Mouse (Mus musculus) kidney, postnatal 36 days (tissue): ENCODE data around the gene Clmp.
"Not testable (repeated sequence)": the region's sequence is repeated elsewhere in the genome, so short reads cannot be mapped to it uniquely, and the experiment has no call there.

ENCODE experiments used
- DNase-seq, 2 experiments: peaks; one replicate each; pipeline ENCODE4 v3.0.0; 2021 to 2022; ENCODE audit warnings: mixed read lengths in 2 of 2

Clmp gene

GRCm38 (mm10) chr9:40732302-40732701 lies 46.5 kb downstream of the Clmp start:
- DNase-seq, result no peak

DNA sequence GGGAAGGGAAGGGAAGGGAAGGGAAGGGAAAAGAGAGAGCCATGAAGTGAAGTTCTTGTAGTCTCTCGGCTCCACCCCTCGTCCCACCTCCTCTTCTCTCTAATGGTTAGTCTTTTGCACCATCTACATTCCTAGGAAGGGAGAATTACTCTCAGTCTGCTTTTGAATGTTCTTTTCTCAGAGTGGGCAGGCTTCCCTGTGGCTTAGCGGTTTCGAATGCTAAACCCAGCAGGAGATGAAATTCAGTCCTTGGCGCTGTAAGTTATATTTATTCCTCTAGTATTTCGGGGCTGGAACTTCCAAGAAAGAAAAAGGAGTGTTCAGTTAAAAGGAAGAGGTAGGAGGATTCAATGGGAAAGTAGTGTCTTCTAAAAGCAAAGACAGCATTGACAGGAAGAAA lies 51.4 kb downstream of the Clmp start:
- no peak for DNase-seq

DNA sequence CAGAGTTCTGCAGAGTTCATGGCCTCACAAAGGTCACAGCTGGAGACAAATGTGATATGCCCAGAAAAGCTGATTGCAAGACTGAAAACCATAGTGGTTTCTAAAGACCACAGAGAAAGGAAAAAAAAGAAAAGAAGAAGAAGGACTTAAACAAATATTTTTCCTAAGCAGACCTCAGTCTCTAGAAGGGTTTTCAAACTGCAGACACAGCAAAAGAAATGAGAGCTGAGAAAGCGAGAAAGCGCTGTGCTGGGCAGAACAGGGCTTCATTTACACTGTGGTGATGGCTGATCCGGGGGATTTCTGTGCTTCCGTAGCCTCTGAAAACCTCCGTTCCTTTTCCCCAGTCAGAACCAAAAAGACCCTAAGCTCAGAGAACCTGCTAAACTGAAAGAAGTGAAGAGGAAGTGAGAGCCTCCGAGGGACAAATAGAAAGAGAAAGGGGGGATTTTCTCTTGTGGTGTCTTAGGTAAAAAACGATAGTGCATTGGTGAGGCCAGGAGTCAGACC lies 57.8 kb downstream of the Clmp start:
- DNase-seq, result no peak

DNA sequence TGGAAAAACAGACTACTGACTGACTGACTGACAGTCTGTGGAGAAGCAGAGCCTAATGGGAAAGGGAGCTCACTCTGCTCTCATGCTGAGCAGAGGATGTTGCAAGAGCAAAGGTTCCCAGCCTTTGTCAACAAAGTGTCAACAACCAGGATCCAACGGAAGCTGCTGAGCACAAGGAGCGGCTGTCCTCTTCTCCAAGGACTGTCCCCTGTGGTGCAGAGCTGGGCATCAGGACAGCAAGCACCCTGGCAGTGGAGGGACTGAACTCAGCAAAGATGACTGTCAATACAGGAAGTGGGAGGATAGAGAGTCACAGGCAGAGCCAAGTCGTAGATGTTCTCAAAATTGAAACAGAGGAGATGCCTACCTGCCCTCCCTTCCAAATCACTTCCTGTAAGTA lies 58.5 kb downstream of the Clmp start:
- peak in 1 of 2 experiments; percentile 18 for DNase-seq

DNA sequence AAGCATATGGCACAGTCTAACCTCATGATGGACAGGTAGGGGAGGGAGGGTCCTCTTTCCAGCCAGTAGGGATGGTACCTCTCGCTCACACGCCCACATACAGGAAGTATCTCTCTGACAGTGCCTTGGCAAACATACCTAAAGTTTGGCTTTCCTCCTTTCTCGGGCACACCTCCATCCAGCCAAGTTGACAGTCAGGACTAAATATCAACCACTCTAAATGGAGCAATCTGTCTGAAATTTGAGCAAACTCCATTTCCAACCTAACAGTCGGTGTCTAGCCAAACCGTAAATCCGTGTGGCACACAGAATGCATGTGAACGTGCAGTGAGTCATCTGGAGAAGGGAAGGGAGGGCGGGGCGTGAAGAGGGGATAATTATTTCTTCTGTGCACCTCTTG lies 61.0 kb downstream of the Clmp start:
- DNase-seq, result no peak

- DNase-seq, result no peak
These were observed 61.5 kb downstream of the Clmp start for GRCm38 (mm10) chr9:40747249-40747648.

DNA sequence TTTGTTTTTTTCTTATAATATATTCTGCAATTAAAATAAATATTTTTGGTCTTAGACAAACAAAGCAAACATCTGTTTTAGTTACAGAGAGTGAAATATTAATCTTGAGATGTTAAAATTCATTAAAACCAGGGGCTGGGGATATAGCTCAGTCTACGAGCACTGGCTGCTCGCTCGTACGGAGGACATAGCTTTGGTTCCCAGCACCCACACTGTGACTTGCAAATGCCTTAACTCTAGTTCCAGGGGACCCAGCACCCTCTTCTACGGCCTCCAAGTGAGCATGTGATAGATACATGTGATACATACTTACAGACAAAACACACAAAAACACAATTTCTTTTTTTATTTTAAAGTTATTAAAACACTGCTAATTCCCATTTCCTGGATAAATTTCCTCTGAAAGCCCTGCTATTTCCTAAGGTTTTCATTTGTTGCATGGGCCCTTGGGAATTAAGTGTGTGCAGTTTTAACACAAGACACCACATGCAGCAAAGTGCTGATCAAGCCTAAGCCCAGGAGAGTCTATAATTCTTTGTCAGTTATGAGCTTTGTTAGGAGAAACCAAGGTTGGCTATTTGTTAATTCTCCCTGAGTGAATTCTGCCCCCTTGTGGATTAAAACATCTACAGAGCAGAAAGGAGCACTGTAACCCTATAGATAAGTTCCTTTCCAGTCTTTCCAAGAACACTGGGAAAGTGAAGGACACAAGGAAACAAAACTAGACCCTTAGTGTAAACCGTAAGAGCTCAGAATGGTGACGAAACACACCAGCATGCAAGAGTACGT lies 64.3 kb downstream of the Clmp start:
- peak in 1 of 2 experiments; percentile 65 for DNase-seq

DNA sequence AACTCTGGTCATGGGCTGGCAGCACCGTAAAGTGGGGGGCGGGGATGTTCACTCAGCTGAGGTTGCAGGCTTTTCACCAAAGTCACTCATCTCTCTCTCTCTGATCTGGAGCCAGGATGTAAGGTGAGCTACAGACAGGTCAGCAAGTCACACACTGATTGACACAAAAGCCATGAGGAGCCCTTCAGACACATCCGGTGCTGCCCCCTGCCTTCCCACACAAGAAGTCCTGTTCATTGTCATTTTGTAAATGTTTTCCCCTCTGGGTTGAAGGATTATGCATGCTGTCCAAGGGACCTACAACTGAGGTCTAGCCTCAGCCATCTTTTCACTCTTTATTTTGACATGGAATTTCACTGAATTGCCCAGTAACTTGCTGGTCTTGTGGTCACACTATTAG lies 66.0 kb downstream of the Clmp start:
- DNase-seq, result peak in 1 of 2 experiments; percentile 28

DNA sequence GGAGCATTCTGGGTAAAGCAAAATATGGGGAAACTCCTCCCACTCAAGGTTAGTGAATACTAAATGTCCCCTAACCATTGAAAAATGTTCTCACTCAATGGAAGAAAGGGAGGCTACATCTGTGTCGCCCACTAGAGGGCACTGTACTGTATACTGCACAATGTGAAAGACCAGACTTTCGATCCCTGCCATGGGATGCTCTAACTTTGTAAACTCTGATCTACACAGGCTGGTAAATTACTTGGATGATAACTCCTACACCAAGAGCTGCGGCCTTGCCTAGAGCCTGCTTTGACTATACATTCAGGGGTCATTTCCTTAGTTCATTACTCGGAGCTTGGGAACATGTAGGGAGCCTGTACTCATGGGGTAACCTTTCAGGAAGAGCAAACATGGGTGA lies 70.6 kb downstream of the Clmp start:
- peak; percentile 66 to 78 for DNase-seq

- peak; percentile 67 to 77 for DNase-seq
These were observed 71.4 kb downstream of the Clmp start for GRCm38 (mm10) chr9:40757105-40757626.

GRCm38 (mm10) chr9:40757685-40758270 lies 72.0 kb downstream of the Clmp start:
- peak; percentile 79 to 81 for DNase-seq

DNA sequence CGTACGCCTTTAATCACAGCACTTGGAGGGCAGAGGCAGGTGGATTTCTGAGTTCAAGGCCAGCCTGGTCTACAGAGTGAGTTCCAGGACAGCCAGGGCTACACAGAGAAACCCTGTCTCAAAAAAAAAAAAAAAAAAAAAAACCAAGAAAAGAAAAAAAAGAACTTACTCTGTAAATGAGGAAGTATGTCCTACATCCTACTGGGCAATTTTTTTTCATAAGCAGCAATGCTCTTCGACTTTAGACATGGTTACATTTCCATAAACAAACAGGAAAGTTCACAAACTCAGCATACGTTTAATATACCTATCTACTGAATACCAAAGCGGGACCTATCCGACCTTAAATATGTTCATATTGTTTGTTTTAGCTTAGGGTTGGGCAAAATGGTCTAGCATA lies 76.6 kb downstream of the Clmp start:
- no peak for DNase-seq

DNA sequence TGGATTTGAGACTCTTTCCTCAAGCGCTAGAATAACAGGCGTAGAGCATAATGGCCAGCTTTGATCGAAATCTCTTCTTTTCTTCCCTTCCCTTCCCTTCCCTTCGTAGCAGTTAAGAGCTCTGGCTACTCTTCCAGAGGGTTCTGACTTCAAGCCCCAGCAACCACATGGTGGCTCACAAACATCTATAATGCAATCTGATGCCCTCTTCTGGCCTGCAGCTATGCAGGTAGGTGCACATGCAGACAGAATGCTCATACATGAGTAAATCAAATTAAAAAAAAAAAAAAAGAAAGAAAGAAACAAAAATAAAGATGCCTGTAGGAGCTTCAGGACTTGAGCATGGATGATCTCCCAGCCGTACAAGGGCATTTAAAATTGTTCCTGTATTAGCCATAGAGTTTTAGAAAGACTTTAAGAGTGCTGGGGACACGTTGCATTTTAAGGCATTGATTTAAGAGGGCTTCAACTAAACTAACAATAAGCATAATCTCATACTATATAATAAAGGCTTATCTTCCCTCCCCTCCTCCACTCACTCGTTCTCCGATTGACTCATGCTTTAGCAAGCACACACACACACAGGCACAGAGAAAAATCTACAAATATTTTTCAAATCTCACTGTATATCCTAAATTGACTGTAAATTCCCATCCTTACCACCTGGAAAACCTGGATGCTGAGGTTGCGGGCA lies 79.3 kb downstream of the Clmp start:
- no peak for DNase-seq

- DNase-seq, result peak in 1 of 2 experiments; percentile 44
These were observed 79.8 kb downstream of the Clmp start for GRCm38 (mm10) chr9:40765581-40765940.

DNA sequence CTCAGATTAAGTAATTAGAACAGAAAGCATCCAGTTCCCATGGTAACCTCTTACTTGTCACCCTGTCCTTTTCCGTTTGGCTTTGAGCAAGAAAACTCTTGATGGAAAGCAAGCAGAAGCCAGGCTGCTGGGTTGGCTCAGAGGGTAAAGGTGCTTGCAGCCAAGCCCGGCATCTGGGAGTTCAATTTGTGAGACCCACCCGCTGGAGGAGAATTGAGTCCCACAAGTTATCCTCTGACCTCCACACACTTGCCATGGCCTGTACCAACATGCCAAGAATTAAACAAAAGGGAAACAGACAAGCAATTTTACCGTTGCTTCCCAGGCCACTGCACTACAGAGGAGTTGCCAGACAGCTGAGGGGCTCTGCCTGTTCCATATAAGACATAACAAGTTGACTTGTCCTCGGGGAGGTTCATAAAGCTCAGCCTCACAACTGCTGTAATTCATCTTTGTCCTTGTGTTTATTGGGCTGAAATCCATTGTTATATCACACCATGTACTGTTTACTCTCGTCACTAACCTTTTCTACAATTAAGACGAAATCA lies 80.4 kb downstream of the Clmp start:
- no peak for DNase-seq

DNA sequence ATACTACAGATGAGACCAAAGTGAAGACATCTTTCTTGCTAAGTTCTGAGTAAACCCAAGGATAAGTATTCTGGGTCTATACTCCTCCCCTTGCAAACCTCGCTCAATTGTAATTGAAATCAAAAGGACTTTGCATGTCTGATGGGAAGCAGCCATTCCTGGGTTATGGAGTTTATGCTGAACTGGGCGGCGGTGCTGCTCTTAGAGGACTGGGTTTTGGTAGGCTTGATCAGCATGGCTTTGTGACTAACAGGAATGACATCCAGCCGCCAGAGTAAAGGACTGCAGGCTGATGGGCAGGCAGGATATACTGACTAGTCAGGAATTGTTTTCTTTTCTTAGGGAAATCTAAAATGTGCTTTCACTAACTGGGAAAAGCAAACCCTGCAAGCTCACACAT lies 82.2 kb downstream of the Clmp start:
- no peak for DNase-seq

GRCm38 (mm10) chr9:40772246-40772645 lies 86.5 kb downstream of the Clmp start:
- DNase-seq, result peak in 1 of 2 experiments; percentile 28

DNA sequence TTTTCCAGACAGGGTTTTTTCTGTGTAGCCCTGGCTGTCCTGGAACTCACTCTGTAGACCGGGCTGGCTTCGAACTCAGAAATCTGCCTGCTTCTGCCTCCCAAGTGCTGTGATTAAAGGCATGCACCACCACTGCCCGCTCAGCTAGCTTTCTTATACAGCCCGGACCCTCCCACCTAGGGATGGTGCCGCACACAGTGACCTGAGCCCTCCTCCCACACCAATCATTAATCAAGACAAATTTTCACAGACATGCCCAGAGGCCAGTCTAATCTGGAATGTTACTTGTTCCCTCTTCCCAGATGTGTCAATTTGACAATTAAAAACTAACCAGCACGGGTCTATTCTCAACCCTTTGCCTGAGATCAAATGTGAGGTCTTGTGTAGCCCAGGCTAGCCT lies 87.4 kb downstream of the Clmp start:
- not testable (repeated sequence) for DNase-seq

DNA sequence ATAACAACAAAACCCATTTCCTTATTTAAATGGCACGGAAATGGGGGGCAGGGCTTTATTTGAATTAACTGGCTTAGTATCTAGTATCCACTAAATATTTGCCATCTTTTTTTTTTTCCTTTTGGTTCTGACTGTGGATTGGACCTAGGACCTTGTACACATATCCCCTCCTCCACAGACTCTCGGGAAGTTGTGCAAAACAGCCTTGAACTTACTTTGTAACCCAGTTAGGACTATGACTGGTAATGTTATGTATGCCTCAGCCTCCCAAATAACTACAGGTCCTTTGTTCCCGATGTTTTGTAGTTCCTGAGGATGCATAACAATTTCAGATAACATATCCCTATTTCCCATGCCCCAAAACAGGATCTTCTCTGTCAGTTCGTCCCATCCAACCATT lies 88.1 kb downstream of the Clmp start:
- no peak for DNase-seq

GRCm38 (mm10) chr9:40776044-40776443 lies 90.3 kb downstream of the Clmp start:
- no peak for DNase-seq

DNA sequence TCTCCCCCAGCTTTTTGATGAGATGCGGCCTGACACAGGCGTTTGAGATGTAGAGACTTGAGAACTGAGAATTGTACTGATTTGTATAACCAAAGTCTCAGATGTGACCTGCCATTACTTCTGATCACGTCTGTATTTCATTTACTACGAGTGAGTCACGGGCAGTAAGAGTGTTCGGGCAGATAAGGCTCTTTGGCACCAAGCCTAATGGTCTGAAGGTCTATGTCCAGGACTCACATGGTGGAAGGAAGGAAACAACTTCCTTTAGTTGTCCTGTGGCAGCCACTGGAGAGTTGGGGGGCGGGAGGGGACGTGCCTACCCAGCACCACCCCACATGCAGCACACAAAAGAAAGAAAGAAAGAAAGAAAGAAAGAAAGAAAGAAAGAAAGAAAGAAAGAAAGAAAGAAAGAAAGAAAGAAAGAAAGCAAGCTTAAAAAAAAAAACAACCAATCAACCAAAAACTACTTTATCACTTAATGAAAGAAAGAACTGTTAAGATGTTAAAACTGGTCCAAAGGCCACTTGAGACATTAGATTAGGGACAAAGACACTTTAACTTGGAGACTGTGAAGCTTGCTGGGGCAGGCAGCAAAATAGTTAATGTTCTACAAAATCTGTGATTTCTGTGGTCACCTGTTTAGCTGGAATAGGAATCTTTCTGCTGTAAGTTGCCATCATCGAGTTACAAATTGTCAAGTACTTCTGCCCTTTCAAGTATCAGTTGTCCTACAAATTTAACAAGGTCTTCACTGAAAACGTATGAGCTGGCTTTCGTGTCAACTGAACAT lies 90.9 kb downstream of the Clmp start:
- DNase-seq, result peak; percentile 71 to 89

- DNase-seq, result no peak
These were observed 94.3 kb downstream of the Clmp start for GRCm38 (mm10) chr9:40780111-40780510.
